Mouse (Mus musculus) layer of hippocampus, adult 8-10 months (tissue): ENCODE results near the gene Cngb1. TPM values are rescaled to one million over a fixed set of nuclear protein-coding genes. Genes with fewer than 3 reads are reported as not detected.
A peak's percentile ranks its signal among the peaks of the same experiment; 100 is the strongest.
"Not testable (repeated sequence)": the region's sequence is repeated elsewhere in the genome, so short reads cannot be mapped to it uniquely, and the experiment has no call there.

Source experiments
- DNase-seq, 2 experiments: peaks; one replicate each; pipeline ENCODE4 v3.0.0; 2022; ENCODE audit warnings: low spot score in 2 of 2
- total RNA-seq, 4 experiments: library from RNA; stranded (reverse); gene quantifications; 2 replicates each; pipeline ENCODE4 v1.2.4; 2022

The Cngb1 gene
- total RNA-seq, 4 experiments from 2014 or later: 0.61 to 0.93 (median 0.63) TPM

DNA sequence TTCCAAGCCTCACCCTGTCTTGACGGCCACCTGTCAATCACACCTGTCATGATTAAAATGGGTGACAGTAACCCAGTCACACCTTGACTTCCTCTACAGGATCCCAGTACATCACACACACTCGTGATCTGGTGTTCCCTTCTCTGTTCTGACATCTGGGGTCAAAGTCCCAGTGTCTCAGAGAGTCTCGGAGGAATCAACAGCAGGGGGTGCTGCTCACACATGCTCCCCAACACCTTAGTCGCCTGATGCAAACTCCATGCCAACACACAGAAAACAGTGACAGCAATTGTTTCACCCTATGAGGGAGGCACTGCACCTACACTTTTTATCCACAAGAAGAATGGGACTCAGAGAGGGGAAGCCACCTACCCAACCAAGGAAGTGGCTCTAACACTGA is 56.5 kb downstream of the Cngb1 start:
- DNase-seq: no peak

DNA sequence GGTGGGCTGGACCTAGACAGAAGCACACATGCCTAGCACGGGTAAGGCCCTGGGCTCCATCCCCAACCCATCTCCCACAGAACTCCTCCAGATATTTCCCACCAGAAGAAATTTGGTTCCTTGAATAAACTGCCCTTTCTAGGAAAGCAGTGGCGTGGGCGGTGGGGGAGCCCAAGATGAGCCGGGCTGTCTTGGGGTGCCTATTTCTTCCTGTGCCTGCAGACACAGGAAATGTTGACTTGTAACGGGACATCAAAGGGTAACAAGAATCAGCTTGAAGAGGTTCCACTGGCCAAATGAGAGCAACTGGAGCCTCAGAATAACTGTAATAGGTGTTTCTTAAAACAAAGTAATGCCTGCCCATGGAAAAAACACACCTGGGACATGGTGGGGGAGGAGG is 59.1 kb downstream of the Cngb1 start:
- no peak for DNase-seq

DNA sequence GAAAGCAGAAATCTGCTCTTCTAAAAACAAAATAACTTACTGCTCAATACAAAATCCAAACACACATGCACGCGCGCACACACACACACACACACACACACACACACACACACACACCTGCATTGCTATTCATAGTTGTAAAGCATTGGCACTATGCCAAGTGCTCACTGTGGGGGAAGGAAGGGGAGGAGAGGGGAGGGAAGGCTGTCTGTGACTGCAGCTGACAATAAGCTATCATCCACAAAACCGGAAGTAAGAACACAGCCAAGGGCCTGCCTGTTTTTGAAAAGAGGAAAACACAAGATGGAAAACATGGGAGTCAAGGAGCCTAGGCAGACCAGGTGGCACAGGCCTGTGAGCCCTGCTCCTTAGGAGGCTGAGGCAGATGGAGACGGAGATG is 61.2 kb downstream of the Cngb1 start:
- no peak for DNase-seq

DNA sequence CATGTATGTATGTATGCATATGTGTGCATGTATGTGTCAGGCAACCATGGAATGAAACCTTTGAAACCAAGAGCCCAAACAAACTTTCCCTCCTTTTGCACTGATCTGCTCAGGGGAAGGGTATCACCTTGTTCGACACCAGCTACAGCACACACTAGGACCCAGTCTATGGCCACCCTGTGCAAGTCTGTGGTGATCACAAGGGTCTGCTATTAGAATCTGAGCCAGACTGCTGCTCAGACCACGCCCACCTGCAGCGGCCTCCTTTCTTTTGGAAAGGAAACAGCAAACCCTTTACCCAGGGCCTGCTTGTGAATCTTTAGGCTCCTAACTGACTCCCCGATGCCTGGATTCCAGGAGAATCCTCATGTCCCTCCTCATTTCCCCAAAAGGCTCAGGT is 62.5 kb downstream of the Cngb1 start:
- DNase-seq: no peak

DNA sequence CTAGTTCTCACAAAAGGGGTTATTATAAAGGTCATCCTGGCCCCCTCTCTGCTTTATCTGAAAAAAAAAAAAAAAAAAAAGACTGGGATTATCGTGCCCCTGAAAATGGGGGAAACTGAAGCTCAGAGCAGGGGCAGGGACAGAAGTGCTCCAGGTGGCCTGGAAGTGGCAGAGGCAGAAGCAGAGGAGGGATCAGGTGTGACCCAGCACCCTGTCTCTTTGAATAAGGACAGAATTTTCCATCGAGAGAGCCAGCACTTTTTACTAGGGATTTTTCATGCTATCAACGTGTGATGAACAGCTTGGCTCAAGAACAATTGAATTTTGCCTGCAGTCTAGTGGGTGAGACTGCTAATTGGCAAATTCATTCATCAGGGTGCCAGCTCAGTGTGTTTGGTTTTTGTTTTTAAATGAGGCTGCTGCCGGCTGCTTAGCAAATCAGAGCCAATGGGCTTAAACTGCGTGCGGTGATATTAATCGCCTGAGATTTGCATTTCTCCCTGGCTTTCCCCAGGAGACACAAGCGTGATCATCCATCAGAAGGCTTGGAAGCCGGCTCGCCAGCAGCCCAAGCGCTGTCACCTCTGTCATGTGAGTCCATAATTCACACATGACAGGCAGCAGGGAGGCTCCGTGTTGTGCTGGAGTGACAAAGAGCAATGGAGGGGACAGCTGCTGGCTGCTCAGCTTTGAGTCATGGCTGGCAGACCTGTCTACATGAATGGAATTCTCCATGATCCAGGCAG is 63.4 kb downstream of the Cngb1 start:
- DNase-seq: peak; percentile 74 to 78

DNA sequence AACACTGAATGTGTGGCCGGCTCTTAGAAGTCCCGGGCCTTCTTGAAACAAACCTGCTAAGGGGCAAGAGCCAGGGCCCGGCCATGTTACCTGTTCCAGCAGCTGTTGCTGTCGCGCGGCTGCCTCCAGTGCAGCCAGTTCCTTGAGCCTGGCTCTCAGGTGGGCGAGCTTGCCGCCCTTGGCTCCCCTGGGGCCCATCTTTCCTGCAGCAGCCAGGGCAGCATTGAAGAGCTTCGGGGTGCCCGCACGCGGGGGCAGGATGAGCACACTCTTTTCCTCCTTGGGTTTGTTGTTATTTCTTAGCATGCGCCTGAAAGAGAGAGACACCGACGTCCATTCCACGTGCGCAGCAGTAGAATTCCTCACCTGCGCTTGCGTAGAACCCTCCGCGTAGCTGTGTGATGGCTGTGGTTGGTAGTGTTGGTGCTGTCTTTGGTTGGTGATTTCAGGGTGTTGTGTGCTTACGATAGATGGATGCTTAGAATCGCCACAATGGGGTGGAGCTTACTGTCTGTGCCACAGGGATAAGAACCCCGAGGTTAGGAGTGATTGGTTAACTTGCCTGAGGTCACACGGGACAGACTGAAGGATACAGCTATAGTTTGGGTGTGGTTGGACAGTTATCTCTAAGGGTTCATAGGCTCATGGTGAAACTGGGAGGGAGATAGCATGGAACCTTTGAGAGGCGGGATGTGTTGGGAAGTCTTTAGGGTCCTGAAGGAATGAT is 64.1 kb downstream of the Cngb1 start:
- no peak for DNase-seq

DNA sequence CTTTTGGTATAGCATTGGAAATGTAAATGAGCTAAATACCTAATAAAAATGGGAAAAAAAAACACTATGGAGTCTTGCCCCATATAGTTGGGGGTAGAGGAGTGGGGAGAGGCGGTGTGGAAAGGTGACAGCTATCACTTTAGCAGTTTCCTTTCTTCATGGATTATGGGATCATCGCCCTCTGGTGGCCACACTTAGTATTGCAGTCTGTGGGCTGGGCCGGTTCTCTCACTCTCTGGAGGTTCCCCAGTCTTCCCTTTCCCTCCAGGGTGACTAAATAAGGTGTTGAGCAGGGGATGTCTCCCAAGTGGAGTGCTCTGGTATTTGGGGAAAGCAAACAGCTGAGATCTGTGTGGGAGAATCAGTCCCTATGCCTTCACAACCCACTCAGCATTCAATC is 70.7 kb downstream of the Cngb1 start:
- DNase-seq: peak; percentile 37 to 81

DNA sequence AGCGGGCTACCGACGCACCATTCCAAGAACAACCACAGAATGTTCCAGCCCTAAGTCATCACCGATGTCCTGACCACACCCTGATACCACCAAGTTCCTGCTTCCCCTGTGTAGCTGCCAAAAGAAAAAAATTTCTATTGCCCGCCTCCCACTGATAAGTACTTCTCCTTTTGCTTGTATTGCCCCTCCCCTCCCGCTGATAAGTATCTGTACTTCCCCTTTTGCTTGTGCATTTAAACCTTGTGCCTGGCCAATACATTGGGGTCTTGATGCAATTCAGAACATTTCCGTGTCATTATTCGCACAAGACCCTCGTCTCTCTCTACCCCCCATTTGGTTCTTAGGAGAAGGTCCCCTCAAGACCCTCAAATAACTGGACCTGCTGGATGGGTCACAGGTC is 76.3 kb downstream of the Cngb1 start:
- not testable (repeated sequence) for DNase-seq

DNA sequence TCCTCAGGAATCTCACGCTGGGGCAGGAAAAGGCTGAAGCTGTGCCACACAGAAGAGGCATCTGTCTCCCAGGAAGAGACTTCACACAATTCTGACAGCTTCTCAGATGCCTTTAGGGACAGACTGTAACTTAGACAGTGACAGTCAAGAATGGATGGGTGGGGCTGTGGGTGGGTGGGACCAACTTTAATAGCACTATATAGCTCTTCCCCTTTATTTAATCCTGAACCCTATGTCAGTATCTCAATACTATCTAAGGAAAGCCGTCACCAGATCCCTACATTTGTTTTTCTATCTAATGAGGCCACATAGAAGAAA is 79.3 kb downstream of the Cngb1 start:
- DNase-seq: no peak

DNA sequence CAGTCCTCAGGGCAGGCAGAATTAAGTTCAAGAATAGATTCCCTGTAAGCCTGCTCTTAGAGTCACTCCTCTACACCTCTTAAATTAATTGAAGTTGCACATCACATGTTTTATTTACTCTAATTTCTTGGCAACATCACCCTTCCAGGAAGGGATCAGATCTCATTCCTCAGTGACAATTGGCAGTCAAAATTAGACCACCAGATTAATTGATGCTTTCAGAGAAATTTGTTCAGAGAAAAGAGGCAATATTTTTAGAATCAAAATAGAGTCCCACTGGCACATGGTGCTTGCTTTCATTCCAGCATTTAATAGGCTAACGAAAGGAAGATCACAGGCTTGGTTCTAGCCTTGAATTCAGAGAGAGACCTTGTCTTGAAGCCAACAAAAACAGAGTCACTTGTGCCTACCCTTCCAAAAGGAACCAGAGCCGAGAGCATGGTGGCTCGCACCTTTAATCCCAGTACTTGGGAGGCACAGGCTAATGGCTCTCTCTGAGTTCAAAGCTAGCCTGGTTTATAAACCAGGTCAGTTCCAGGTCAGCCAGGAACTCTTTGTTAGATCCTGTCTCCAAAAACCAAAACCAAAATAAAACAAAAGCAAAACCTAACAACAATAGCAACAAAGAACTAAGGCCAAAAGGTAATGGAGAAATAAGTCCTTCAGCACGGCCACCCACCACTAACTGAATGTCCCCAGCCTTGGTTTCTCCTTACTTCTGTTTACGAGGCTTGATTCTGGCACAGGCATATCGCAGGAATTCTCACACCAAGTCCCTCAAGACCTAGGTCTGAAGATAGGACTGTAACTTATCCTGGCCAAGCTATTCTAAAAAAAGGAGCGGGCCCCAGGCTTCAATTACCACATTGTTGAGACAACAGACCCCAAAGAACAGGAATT is 79.9 kb downstream of the Cngb1 start:
- no peak for DNase-seq

DNA sequence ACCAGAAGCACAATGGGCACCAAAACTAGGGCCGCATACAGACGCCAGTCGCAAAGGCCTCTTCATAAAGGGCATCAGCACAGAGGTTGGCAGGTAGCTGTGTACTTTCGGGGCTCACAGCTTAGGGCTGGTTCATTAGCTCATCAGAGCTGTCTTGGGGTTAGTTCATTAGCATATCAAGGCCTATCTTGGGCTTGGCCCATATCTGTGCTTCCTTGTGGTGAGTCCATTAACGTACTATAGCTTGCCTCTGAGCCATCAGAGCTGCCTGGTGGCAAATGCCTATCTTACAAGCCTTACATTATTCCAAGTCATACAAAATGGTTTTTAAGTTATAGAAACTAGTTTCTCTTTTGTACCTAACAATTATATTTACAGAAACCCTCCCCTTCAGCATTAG is 82.4 kb downstream of the Cngb1 start:
- DNase-seq: no peak

- no peak for DNase-seq
Observed at GRCm38 (mm10) chr8:95221045-95221444, 85.3 kb downstream of the Cngb1 start.

GRCm38 (mm10) chr8:95220571-95220998 is 85.8 kb downstream of the Cngb1 start:
- no peak for DNase-seq

DNA sequence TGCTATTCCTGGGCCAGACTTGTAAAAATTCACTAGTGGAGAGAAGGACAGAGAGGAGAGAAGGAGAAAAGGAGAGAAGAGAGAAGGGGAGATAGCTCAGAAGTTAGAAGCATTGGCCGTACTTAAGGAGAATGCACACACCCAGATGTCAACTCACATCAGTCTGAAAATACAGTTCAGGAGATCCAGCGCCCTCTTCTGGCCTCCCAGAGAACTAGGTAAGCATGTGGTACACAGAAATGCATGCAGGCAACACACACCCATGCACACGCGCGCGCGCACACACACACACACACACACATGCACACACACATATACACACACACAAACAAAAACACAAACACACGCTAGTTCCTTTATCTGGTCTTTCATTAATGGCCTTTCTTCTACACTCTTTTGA is 86.8 kb downstream of the Cngb1 start:
- no peak for DNase-seq

- DNase-seq: no peak
Observed at GRCm38 (mm10) chr8:95215709-95216360, 90.5 kb downstream of the Cngb1 start.

DNA sequence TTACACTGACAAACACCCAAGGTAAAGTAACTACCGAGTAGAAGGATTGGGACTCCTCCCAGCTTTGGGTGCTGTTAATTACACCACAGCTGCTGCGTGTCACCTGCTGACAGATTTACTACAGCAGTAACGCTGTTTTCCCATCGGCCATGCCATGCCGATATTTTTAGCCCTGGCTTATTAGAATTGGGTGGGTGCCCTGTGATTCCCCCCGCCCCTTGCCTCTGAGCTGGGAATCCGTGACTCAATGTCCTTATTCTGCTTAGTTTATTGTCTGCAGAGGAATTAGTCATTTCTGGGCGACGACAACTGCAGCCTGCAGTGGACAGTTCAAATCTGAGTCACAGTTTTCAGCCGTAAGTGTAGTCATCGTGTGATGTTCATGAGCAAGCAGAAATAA is 96.5 kb downstream of the Cngb1 start:
- peak; percentile 8 to 9 for DNase-seq

GRCm38 (mm10) chr8:95205946-95206345 is 100.4 kb downstream of the Cngb1 start:
- DNase-seq: no peak

GRCm38 (mm10) chr8:95204039-95204380 is 102.4 kb downstream of the Cngb1 start:
- DNase-seq: peak; percentile 31 to 62

- no peak for DNase-seq
Observed at GRCm38 (mm10) chr8:95203326-95204038, 102.9 kb downstream of the Cngb1 start.

DNA sequence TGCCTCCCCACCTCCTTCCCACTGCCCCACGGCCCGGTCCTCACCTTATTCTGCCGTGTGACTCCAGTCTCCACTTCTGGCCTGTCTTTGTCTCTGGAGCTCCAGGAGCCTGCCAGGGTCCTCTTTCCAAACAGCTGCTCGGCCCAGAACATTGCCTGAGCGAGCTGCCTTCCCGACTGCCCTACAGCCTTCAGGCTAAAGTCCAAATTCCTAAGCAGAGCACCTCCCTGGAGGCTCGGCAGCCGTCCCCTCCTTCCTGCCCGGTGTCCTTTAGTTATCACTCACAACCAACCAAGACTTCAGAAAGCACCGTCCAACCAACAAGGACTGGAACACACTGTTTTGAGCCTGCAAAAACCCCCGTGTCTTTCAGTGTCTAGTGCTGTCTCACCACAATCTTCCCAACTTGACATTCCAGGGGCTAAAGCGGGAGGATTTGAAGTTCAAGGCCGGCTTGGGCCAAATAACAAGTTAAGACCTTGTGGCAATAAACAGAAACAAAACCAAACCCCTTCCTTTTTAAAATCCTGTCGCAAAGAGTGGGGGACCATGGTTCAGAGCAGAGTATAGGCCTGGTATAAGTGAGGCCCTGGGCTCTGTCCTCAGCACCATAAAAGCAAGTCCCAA is 103.6 kb downstream of the Cngb1 start, which contains the start of gene Kifc3:
TSS of gene Kifc3 (minus strand) at position 164 of the 627 bp plus-strand sequence.
- no peak for DNase-seq
